24 mouse cellular contexts compared by ENCODE assay signal in genomic region chr4:123335244-123335643, GRCm38 (mm10). TPM values are rescaled to one million over a fixed set of nuclear protein-coding genes. Genes with fewer than 3 reads are reported as not detected.
"Had no signal": no experiment of that assay in that cellular context is flagged by ENCODE, and none has a peak within 500 bp of the region (broad histone marks: within the 10 kb centered on the region; RNA-seq: fewer than 3 reads in every experiment).

No protein-coding gene starts in this region.

RNA-seq across cellular contexts. Expression of gene Bmp8a, which starts 7.8 kb away (rescaled TPM):
- total RNA-seq: heart, adult 2 months; hematopoietic stem cell, adult 5-6 weeks; layer of hippocampus, adult 18-20 months; layer of hippocampus, postnatal 14 days; layer of hippocampus, postnatal 36 days; left cerebral cortex, adult 8-10 months; liver, adult 2 months had no signal
- polyA plus RNA-seq: heart, adult 2 months; heart, embryonic 15.5 days; heart, postnatal 0 days; inflammation-experienced regulatory T-cells, adult 6 months; liver, adult 2 months had no signal

RNA-seq across cellular contexts. Expression of gene Oxct2a, which starts 11.8 kb away (rescaled TPM):
- total RNA-seq: heart, adult 2 months; heart, postnatal 14 days; heart, postnatal 36 days; hematopoietic stem cell, adult 5-6 weeks; layer of hippocampus, adult 18-20 months; left cerebral cortex, postnatal 10 days; left cerebral cortex, postnatal 25 days; liver, adult 2 months had no signal
- polyA plus RNA-seq: heart, embryonic 11.5 days; heart, embryonic 13.5 days; heart, embryonic 15.5 days; heart, postnatal 0 days; hindbrain, embryonic 11.5 days; hindbrain, embryonic 13.5 days; hindbrain, embryonic 15.5 days; inflammation-experienced regulatory T-cells, adult 6 months; intestine, embryonic 16.5 days; kidney, postnatal 0 days; limb, embryonic 11.5 days; limb, embryonic 13.5 days; liver, adult 2 months; liver, embryonic 16.5 days had no signal
